Mouse (Mus musculus): ENCODE measurements around the gene Klhl10. TPM values are rescaled to one million over a fixed set of nuclear protein-coding genes. Genes with fewer than 3 reads are reported as not detected.

Gene Klhl10
- total RNA-seq, 2 experiments from 2014 or later = 0.22 to 0.26 TPM

DNA sequence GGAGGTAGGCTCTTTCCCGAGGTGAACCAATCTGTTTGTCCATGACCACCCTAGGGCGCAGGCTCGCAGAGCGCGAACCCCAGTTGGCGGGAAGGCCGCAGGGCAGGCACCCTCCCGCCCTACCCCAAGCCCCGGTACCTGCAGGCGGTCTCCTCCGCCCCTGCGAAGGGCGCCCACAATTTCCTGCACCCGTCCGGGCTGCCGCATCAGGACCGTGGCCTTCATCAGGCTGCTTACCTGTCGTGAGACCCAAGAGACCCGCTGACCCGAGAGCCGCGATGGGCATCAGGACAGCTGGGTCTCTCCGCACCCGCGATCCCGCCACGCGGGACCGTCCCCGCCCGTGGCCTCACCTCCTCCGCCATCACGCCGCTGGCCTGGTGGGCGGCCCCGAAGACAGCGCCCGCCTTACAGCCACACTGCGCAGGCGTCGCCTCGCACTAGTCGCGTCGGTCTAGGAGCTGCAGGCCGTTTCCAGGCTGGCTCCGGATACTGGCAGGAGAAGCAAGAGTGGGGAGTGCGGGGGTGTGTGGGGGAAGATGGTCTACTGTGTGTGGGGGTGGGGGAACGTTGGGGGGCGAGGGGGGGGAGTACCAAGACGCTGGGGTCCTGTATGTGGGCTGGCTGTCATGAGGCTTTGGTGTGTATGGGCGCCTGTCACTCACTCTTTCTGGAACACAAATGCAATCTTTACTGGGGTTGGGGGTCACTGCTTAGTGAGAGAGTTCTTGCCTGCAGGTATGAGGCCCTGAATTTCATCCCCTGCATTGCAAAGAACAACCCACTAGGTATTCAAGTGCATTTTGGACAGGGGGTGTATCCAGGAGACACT is 810 bp upstream of the Klhl10 start:
- peak; percentile 75 to 77 for DNase-seq
- intact Hi-C loops (cut with DNase I) = no loop called here

DNA sequence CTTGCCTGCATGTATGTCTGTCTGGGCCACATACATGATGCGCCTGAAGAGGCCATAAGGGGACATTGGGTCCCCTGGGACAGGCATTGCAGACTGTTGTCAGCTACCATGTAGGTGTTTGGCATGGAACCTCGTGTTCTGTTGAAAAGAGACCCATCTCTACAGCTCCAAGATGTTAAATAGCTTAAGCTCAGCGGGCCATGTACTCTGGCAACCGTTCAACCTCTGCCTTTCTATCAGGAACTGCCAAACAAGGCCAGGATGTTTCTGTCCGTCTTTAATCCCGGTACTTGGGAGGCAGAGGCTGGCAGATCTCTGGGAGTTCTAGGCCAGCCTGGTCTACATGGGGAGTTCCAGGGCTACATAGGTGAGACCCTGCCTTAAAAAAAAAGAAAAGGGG is 908 bp downstream of the Klhl10 start:
- intact Hi-C loops (cut with DNase I) = no loop called here
- DNase-seq = no peak

DNA sequence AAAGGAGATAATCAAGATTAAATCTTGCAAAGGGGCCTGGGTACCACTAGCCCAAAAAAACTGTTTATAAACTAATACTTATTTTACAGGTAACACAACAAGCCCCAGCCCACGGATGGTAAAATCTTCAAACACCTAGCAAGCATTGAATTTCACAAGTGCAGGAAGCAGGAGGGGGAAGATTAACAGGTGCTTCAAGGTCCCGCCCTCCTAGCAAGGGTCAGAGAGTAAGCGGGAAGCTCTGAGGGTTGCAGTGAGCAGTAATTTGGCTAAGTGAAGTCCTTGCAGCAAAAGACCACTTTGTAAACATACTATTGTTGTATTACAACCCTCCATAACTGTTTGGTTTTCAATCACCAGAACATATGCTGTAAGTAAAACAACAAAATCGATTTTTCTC is 15.5 kb downstream of the Klhl10 start:
- intact Hi-C loops (cut with DNase I) = no loop called here
- no peak for DNase-seq

DNA sequence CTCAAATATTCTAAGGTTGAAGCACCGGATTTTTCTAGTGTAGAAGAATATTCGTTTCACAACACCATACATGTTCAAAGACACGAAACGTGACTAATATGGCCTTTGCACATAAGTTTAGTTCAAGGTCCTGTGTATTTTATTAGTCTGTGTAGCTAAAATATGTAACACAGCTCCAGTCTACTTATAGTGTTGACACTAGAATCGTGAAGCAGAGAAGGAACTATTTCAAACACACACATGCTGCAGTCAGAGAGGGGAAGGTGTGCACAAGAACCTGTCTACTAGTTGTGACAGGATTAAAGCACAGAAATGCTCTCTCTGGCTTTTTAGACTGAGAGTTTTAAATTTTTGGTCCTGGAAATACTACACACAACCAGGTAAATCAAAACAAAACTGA is 16.0 kb downstream of the Klhl10 start:
- no peak for DNase-seq
- intact Hi-C loops (cut with DNase I) = no loop called here

DNA sequence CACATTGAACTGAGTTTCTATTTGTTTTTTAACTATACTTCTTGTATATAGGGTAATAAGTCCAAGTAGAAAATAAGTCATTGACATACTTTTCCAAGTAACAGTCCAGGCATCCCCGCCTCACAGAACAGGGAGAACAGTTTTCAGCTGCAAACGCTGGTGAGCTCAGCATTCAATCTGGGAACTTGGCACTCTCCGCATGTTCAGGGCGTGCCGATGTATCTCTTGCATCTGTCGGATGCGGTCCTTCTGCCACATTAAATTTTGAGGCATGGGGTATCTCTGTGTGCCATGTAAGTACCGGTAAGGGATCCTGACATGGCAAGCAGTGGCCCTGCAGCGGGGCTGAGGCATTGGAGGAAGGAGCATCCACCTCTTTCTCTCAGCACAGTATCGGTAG is 21.0 kb downstream of the Klhl10 start:
- intact Hi-C loops (cut with DNase I) = no loop called here
- DNase-seq = peak in 1 of 2 experiments; percentile 20

DNA sequence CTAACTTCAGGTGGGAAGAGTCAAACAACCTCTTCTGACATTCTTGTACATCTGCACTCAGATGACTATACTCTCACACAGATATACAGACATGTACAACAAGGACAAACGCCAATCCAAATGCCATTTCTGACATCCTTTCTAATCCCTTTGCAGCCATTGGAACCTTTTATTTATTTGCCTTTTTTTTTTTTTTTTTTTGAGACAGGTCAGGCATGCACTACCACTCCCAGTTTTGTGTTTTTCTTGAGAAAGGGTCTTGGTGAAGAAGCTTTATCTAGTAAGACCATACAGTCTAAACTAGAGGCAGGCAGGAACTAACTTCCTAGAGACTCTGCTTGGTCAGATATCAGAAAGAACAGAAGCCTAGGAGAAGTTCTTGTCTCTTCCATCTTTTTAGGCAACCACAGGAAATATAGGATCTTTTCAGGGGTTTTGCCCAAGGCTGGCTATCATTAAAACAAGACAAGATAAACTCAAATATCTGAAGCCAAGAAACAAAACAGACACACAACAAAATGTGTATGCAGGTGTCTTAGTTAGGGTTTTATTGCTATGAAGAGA is 23.6 kb downstream of the Klhl10 start:
- intact Hi-C loops (cut with DNase I) = no loop called here
- DNase-seq = no peak

DNA sequence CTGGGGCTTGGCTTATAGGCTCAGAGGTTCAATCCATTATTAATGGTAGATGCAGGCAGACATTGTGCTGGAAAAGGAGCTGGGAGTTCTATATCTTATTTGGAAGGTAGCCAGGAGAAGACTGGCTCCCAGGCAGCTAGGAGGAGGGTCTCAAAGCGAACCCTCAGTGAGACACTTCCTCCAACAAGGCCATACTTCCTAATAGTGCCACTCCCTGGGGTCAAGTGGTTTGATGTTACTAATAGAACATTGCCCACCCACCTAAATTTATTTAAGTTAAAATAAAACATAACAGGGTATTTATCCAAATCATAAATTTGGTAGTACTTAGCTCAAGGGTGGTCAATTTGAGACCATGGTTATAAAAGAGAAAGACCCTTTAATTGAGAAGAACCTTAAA is 24.1 kb downstream of the Klhl10 start:
- DNase-seq = no peak
- intact Hi-C loops (cut with DNase I) = no loop called here

DNA sequence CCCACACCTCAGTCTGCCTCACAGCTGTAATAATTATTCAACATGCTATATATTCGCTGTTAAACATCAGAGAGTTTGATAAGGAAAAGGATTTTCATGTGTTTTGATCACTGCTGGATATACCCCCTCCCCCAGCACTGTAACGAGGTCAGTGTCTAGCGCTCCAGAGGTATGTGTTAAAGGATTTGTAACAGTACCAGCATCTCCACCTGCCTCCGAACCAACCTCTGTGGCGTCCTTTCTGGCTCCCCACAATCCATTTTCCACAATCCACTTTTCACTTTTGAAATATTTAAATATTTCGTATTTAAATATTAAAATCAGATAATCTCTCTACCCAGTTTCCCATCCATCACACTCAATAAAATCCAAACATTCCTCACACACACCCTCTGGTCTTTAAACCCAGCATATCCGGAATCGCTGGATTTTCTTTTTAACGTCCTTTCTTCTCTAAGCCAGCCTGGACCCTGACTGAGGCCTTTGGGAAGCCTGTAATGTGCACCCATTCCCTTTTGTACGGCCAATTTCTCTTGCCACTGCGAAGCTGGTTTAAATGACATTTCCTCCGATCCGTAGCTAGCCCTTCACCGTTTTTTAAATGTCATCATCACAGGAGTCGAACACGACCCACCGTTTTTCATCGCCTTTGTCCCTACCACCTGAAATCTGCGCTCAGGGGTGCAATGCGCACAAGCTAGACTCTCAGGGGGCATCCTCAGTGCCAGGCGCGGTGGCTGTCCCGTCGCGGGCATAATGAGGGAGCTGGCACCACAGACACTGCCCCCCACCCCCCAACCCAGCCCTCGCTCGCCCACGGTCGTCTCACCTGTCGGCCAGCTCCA is 29.9 kb downstream of the Klhl10 start:
- DNase-seq = no peak
- intact Hi-C loops (cut with DNase I) = loop anchor here (2.0 to 5.0 kb wide), 2 partner anchors 45 to 109 kb away; no protein-coding TSS in a partner anchor

DNA sequence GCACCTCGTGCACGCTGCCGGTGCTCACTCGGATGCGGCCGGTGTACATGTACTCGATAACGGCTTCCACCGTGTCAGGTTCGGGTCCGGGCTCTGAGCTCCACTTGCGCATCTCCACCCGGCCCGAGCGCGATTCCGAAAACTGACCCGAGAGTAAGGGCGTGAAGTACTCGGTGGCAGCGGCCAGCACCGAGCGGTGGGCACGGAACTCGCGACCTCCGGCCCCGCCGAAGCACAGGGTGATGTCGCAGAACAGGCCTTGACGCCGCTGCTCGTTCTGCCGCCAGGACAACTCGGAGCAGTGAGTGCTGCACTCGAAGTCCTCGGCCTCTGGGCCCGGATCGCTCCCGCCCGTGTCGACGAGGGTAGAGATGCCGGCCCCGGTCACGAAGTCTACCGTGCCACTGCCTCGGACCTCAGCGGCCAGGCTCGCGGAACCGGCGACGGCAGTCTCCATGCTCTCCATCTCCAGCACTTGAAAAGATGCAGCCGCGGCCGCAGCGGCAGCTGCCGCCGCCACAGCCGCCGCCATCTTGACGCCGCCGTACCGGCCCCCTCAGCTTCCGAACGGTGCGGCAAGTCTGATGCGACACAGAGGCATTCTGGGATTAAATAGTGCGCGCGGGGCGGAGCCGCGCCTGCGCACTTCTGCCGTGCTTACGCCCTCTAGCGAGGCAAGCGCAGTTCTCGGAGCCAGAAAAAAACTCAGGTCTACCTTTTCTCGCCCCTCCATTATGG is 30.6 kb downstream of the Klhl10 start, which contains the start of gene Klhl11:
Klhl11 (minus strand) TSS at position 545 of the 738 bp plus-strand sequence.
- DNase-seq = peak; percentile 83 to 89
- intact Hi-C loops (cut with DNase I) = loop anchor here (2.0 to 5.0 kb wide), 2 partner anchors 46 to 110 kb away; no protein-coding TSS in a partner anchor

DNA sequence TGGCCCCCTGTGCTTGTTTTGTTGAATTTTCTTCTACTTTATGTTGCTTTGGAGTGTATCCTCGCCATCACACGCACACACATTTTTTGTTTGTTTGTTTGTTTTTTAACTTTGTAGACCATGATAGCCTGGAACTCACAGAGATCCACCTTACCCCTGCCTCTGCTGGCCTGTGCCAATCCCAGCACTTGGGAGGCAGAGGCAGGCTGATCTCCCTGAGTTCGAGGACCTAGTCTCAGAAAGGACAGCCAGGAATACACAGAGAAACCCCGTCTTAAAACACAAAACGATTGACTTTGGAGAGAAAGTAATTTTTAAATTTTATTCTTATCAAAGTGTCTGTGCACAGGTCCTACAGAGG is 31.2 kb downstream of the Klhl10 start:
- no peak for DNase-seq
- intact Hi-C loops (cut with DNase I) = loop anchor here (2.0 to 5.0 kb wide), 2 partner anchors 46 to 111 kb away; no protein-coding TSS in a partner anchor

DNA sequence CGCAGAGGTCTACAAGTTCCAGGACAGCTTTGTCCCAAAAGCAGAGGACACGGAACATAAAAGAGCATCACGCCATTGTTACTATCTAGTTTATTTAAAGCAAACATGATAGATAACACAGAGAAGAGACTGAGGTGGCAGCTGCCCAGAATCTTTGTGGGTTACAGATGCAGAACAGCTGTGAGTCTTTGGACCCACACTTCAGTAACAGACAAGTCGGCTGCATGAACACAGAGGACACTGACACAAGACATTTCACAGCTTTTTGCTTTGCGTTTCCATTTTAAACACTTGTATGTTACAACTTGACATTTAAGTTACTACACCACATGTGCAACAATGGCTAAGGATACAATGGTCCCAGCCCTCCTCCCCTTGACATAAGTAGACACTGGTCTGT is 34.6 kb downstream of the Klhl10 start:
- DNase-seq = no peak
- intact Hi-C loops (cut with DNase I) = no loop called here

DNA sequence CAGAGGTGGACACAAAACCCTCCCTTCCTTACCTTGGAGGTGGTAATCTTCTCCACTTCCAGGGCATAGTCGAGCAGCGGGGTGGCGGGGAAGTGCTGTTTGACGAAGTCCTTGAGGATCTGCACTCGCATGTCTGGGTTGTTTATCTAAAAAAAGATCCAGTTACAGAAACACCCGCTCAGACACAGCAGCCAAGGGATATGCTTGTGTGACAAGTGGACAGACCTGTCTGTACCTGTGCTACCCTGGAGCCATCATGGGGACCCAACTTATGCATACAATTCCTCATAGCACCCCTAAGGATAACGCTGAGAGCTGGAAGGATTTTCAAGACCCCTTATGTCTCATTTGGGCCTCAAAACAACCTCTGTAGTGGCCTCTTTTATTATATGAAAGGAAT is 37.4 kb downstream of the Klhl10 start:
- DNase-seq = no peak
- intact Hi-C loops (cut with DNase I) = no loop called here

DNA sequence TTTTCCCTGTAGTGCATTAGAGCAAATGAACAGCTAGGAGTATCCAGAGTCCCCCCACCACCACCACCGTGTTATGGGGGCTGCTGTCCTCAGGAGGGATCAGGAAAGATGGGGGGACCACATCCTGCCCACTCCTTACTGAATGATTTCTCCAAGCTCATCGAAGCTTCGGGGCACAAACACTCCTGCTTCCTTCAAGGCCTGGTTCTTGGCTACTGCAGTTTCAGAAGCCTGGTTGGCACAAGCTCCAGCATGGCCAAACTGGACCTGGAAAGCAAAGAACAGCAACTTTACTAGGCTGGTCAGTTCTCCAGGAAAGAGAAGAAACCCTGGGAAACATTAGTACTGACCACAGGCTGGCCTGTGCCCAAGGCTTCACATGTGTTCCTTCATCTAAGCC is 42.7 kb downstream of the Klhl10 start:
- intact Hi-C loops (cut with DNase I) = no loop called here
- no peak for DNase-seq

DNA sequence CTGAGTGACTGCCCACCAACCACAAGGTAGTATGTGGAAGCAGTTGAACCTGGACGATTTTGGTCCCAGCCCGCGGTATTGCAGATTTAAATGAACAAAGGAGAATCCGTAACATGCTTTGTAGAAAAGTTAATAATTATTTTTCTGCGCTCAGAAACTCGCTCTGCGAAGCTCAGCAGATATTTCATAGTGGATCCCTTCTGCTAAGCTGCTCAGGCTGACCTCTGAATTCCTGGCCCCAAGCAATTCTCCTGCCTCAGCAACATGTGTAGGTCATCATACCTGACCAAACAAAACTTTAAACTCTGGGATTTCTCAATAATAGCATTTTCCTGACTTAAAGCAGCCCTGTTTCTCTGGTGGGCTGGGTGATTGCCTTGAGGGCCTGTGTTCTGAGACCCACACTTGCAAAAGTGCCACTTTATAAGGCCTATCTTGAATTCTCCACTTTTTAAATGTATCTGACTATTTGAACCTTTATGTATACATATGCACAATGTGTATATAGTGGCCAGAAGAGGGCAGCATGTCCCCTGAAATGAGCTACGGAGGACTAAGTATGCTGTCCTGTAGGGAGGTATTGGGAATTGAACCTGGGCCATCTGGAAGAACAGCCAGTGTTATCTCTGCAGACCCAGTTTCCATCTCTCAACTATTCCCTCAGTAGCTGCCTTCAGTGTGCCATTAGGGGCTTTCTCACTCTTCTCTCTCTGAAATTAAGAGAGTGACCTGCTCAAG is 44.3 kb downstream of the Klhl10 start:
- intact Hi-C loops (cut with DNase I) = loop anchor here (5.0 kb wide), 1 partner anchor 71 kb away; no protein-coding TSS in a partner anchor
- no peak for DNase-seq

DNA sequence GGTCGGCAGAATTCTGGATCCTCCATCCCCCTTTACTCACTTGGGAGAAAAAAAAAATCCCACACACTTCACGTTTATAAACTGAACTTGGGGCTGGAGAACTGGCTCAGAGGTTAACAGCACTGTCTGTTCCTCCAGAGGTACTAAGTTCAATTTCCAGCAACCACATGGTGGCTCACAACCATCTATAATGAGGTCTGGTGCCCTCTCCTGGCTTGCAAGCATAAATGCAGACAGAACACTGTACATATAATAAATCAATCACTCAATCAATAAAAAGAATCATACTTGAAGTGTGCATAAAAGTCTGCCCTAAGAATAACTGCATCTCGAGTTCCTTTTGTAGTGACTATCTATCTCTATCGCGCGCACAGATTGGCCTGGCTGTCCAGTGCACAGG is 49.2 kb downstream of the Klhl10 start:
- intact Hi-C loops (cut with DNase I) = no loop called here
- no peak for DNase-seq

DNA sequence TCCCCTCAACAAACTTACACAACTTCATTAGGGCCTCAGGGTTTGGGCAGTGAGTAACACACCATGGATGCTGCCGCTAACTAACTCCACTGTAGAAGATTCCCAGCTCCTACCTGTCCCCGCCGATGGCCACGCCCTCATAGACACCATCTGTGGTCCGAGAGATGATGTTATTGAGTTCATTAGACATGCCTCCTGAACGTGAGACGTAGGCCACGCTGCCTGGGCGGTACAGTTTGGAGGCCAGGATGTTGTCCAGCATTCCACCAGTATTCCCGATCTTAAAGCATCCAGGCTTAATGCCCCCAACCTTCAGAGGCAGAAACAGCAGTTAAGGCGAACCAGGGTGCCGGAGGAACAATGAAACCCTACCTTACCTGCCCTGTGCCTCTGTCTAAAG is 52.1 kb downstream of the Klhl10 start:
- intact Hi-C loops (cut with DNase I) = no loop called here
- no peak for DNase-seq

DNA sequence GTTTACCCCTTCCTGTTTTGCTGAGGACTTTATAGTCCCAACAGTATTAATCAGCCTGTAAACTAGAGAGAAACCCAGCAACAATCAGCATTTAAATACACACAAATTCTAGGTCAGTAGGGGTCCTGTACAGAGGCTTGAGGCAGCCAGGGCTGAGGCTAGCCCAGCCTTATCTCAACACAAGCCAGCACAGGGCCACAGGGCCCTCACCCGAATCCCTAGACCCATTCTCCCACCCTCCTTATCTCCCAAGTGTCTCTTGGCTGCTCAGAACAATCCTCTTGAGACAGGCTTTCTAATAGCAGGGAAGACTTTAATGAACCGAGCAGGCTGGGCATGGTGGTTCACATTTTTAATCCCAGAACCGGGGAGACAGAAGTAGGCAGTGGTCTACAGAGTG is 58.5 kb downstream of the Klhl10 start:
- intact Hi-C loops (cut with DNase I) = no loop called here
- DNase-seq = no peak

DNA sequence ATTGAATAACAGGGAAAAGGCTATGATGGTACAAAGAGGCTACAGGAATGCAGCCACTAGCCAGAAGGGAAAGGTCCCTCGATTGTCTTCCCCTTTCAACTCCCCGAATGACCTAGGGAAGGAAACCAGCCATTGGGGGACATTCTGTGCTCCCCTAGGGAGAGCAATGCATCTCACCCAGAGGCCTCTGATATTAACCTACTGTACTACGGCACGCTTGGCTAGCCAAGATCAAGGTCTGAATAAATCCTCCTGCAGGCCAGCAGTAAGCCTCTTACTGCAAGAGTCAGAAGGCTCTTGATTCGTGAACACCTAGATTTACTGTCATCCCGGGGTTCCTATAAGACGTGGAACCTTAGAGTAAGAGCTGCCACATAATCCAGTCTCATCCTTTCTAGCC is 58.9 kb downstream of the Klhl10 start:
- intact Hi-C loops (cut with DNase I) = no loop called here
- DNase-seq = no peak

DNA sequence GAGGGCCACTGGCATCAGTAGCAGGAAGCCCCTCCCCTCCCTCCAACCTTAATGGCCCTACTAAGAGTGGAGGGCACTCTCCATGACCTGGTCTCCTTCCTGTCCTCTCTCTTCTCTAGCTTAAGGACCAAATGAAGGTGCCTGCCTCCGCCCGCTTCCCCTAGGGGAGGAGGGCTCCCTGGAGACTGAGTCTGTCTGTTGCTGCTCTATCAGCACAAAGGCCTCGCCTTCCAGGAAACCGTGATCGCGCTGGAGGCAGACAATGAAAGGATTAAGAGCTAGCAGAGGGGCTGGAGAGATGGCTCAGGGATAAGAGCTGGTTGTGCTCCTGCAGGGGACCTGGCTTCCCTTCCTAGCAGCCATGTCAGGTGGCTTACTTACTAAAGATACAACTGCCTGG is 59.6 kb downstream of the Klhl10 start:
- intact Hi-C loops (cut with DNase I) = no loop called here

More for the DNA sequence above, 59.6 kb downstream of the Klhl10 start:
- DNase-seq = no peak
